Mouse (Mus musculus) limb, embryonic 12.5 days (tissue): Measurements from ENCODE around the gene Rap1gap2. TPM values are rescaled to one million over a fixed set of nuclear protein-coding genes. Genes with fewer than 3 reads are reported as not detected.

Experiments
- ATAC-seq: fragments of 200-750 bp; cut with Nextera tagmentation; 2 replicates; pipeline ENCODE4 v1.8.0; 2017; ENCODE audit warnings: low read depth, moderate TSS enrichment; ENCODE audit not compliant: insufficient number of reproducible peaks, insufficient read depth, low FRiP score, low TSS enrichment
- H3K27ac ChIP-seq: fragments of 300-500 bp; sonication (generic); 2 replicates; pipeline ENCODE4 v1.5.1; 2016; ENCODE audit warnings: mild to moderate bottlenecking, moderate library complexity
- H3K27me3 ChIP-seq: fragments of 300-500 bp; sonication (generic); 2 replicates; pipeline ENCODE4 v1.6.1; 2016; ENCODE audit warnings: mild to moderate bottlenecking, moderate library complexity
- H3K36me3 ChIP-seq: fragments of 300-500 bp; sonication (generic); 2 replicates; pipeline ENCODE4 v1.6.1; 2016; ENCODE audit warnings: mild to moderate bottlenecking, moderate library complexity
- H3K4me1 ChIP-seq: fragments of 300-500 bp; sonication (generic); replicated peaks from 2 replicates; pipeline ENCODE4 v1.6.1; 2016
- H3K4me2 ChIP-seq: fragments of 300-500 bp; sonication (generic); 2 replicates; pipeline ENCODE4 v1.6.1; 2016; ENCODE audit warnings: mild to moderate bottlenecking, moderate library complexity
- H3K4me3 ChIP-seq: fragments of 300-500 bp; sonication (generic); replicated peaks from 2 replicates; pipeline ENCODE4 v1.5.1; 2016; ENCODE audit warnings: mild to moderate bottlenecking
- H3K9ac ChIP-seq: fragments of 300-500 bp; sonication (generic); replicated peaks from 2 replicates; pipeline ENCODE4 v1.6.1; 2016; ENCODE audit warnings: mild to moderate bottlenecking, moderate library complexity
- H3K9me3 ChIP-seq: fragments of 300-500 bp; sonication (generic); 2 replicates; pipeline ENCODE4 v1.6.1; 2016; ENCODE audit warnings: mild to moderate bottlenecking, moderate library complexity
- WGBS: fragments of 180-500 bp; shearing (Covaris S2); methylation state at CpG from one replicate; pipeline ENCODE4 v1.1.7; 2016; 5-methylcytosine and 5-hydroxymethylcytosine counted together
- polyA plus RNA-seq: library from polyadenylated mRNA; unstranded; fragments of >200 nt; fragmentation: Nextera tagmentation; extraction: Ambion mirVana; gene quantifications from 2 replicates; pipeline ENCODE4 v1.2.1, GENCODE M21; 2016

The Rap1gap2 gene
- polyA plus RNA-seq, 1 experiment from 2014 or later, result 1.1 TPM

DNA sequence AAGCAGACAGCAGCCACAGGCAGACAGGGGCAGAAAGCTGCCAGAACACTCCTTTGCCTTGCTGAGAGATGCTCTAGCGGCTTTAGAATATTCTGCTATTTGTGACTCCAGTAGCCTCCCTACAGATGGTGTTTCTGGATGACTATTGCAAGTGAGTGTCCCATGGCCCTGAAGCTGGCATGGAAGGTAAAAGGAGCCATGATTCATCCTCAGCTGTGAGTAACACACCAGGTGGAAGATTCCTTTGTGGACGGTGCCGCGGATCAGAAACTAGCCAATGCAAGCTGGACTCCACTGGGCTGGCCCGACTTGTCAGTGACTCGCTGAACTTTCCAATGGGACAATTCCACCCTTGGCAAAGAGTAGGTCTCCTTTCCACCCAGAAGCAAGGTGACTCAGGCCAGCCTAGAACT lies 162.7 kb downstream of the Rap1gap2 start:
- no peak overlapping the region for H3K27ac ChIP-seq
- WGBS, result 88% methylated on average over 6 of the region's 6 CpGs
- no peak overlapping the region for H3K9ac ChIP-seq
- no peaks in the 10 kb centered on the region for H3K27me3 ChIP-seq
- H3K4me3 ChIP-seq, result no peak overlapping the region
- ATAC-seq, result no peak
- peaks cover 4% of the 10 kb centered on the region; the same call in 1 of the 2 replicates for H3K4me1 ChIP-seq
- H3K9me3 ChIP-seq, result no peaks in the 10 kb centered on the region
- no peak overlapping the region for H3K4me2 ChIP-seq
- H3K36me3 ChIP-seq, result no peaks in the 10 kb centered on the region

DNA sequence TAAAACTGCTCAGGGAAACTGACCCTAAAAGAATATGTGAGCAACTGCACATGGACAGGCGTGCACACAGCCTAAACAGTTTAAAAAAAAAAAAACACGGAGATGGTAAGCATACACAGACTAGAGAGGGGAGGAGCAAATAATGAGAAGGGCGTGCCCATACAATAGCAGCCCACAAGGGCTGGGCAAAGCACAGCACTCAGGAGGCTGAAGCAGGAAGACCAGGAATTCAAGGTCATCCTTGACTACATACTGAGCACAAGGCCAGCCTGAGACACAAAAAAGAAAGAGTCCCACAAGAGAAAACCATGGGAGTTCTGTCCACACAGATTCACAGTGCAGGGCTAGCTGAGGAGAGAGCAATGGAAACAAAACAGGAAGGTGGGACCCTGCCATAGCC lies 165.1 kb downstream of the Rap1gap2 start:
- Histone ChIP-seq H3K4me2 (no peak overlapping the region), H3K4me1 (peaks cover 2% of the 10 kb centered on the region; the same call in 1 of the 2 replicates), H3K9me3 (no peaks in the 10 kb centered on the region), H3K9ac (no peak overlapping the region), H3K27ac (no peak overlapping the region), H3K36me3 (no peaks in the 10 kb centered on the region), H3K4me3 (no peak overlapping the region), H3K27me3 (no peaks in the 10 kb centered on the region)
- no peak for ATAC-seq
- WGBS, result 72% methylated on average over 3 of the region's 3 CpGs

DNA sequence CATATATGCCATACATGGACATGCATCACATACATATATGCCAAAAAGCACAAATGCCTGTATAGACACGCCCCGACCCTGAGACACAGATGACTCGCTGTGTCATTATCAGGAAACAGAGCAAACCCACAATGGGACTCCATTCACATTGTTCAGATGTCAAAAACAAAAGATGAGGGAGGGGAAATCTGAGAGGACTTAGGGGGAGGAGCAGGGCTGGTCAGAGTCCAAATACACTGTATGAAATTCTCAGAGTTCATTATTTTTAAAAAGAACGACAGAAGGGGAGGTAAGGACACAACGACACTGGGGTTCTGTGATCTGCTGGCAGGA lies 166.8 kb downstream of the Rap1gap2 start:
- no peak overlapping the region for H3K27ac ChIP-seq
- H3K9ac ChIP-seq, result no peak overlapping the region
- no peak overlapping the region for H3K4me2 ChIP-seq
- no peaks in the 10 kb centered on the region for H3K27me3 ChIP-seq
- peaks cover 7% of the 10 kb centered on the region; the same call in 1 of the 2 replicates for H3K4me1 ChIP-seq
- WGBS, result 92% methylated on average over 5 of the region's 5 CpGs
- no peaks in the 10 kb centered on the region for H3K9me3 ChIP-seq
- ATAC-seq, result no peak
- H3K4me3 ChIP-seq, result no peak overlapping the region
- no peaks in the 10 kb centered on the region for H3K36me3 ChIP-seq

DNA sequence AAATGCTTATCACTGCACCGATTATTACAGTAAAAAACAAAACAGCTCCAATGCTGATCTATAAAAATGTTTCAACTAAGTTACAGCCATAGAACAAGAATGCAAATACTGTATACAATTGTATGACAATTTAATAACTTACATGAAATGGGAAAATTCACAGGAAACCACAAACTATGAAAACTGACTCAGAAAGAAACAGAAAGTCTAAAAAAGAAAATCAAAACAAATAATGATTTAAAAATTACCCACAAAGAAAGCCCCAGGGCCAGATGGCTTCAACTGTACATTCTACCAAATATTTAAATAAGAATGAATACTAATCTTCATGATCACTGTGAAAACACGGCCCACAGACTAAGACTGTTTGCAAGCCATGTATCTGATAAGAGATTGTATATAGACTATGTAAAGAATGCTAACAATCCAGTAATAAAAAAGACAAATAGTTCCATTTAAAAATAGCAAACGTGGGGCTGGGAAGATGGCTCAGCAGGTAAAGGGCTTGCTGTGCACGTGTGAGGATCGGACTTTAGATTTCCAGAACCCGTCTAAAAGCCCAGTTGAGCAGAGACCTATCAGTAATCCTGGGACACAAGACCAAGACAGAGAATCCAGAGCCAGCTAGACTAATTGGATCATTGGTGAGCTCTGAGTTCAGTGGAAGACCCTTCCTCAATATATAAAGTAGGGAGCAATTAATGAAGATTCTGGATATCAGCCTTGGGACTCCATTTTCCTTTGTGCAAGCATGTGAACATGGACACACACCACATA lies 167.4 kb downstream of the Rap1gap2 start:
- Histone ChIP-seq H3K36me3 (no peaks in the 10 kb centered on the region), H3K27ac (no peak overlapping the region), H3K4me3 (no peak overlapping the region), H3K4me2 (no peak overlapping the region), H3K27me3 (no peaks in the 10 kb centered on the region), H3K9ac (no peak overlapping the region), H3K4me1 (peaks cover 7% of the 10 kb centered on the region; the same call in 1 of the 2 replicates), H3K9me3 (no peaks in the 10 kb centered on the region)
- no peak for ATAC-seq
- whole genome bisulfite sequencing, result 85% methylated on average over 6 of the region's 6 CpGs

DNA sequence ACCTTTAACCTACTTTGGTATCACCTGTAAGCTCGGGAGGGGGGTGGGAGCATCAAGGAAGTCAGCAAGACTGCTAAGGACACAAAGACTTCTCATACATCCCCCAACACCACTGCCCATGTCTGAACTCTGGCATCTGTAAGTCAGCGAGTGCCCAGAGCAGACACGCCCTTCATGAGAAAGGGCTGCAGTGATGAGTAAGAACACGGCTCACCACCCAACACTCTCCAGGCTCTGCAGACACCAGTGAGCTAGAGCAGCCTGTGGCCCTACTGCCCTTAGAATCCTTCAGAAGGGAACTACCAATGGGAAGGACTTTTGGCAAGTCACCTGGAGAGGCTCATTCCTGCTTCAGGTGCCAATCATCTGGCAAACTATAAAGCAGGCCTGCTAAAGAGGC lies 168.3 kb downstream of the Rap1gap2 start:
- H3K27ac ChIP-seq, result no peak overlapping the region
- 82% methylated on average over 4 of the region's 4 CpGs for WGBS
- H3K9ac ChIP-seq, result no peak overlapping the region
- H3K9me3 ChIP-seq, result no peaks in the 10 kb centered on the region
- H3K36me3 ChIP-seq, result no peaks in the 10 kb centered on the region
- no peak for ATAC-seq
- no peak overlapping the region for H3K4me3 ChIP-seq
- peaks cover 7% of the 10 kb centered on the region; the same call in 1 of the 2 replicates for H3K4me1 ChIP-seq
- no peak overlapping the region for H3K4me2 ChIP-seq
- no peaks in the 10 kb centered on the region for H3K27me3 ChIP-seq

DNA sequence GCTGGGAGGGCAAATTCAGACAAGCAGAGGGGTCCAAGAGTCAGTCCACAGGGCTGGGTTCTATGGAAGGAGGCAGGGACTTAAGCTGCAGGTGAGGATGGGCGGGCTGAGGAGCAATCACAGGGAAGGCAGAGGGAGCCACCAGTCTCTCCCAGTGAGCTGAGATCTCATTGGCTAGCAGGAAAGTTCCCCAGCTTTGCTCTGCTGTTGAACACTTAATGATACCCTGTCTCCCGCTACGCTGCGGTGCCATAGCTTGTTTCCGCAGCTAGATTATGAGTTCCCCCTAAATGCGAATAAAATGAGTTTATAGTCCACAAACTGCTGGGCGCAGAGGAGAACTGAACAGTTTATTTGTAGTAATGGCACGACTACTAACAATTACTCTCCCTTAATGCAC lies 170.6 kb downstream of the Rap1gap2 start:
- H3K4me2 ChIP-seq, result no peak overlapping the region
- H3K4me3 ChIP-seq, result no peak overlapping the region
- H3K27ac ChIP-seq, result no peak overlapping the region
- H3K9ac ChIP-seq, result no peak overlapping the region
- H3K4me1 ChIP-seq, result peaks cover 7% of the 10 kb centered on the region; the same call in 1 of the 2 replicates
- ATAC-seq, result no peak
- H3K27me3 ChIP-seq, result no peaks in the 10 kb centered on the region
- H3K9me3 ChIP-seq, result no peaks in the 10 kb centered on the region
- no peaks in the 10 kb centered on the region for H3K36me3 ChIP-seq
- WGBS, result 58% methylated on average over 8 of the region's 8 CpGs

DNA sequence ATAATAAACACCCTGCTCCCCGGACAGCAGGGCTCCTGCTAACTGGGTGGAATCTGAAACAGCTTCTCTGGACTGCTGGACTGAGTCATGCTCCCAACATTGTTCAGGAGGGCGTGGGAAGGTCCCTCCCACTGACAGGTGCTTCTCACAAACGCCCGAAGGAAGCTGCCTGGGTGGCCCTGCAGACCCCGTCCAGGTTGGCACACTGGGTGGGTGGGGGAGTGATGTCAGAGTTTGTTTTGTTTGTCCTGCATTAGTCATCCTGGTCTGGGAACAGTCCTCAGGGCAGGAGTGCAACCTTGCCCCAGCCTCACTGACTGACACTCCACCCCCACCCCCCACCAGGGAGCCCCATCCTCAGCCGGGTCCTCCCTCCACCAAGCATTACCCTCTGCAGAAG lies 171.5 kb downstream of the Rap1gap2 start:
- no peaks in the 10 kb centered on the region for H3K9me3 ChIP-seq
- 63% methylated on average over 6 of the region's 6 CpGs for WGBS
- H3K4me1 ChIP-seq, result peaks cover 7% of the 10 kb centered on the region; the same call in 1 of the 2 replicates
- H3K9ac ChIP-seq, result no peak overlapping the region
- H3K4me3 ChIP-seq, result no peak overlapping the region
- H3K27ac ChIP-seq, result no peak overlapping the region
- no peaks in the 10 kb centered on the region for H3K36me3 ChIP-seq
- no peak overlapping the region for H3K4me2 ChIP-seq
- no peaks in the 10 kb centered on the region for H3K27me3 ChIP-seq
- no peak for ATAC-seq

DNA sequence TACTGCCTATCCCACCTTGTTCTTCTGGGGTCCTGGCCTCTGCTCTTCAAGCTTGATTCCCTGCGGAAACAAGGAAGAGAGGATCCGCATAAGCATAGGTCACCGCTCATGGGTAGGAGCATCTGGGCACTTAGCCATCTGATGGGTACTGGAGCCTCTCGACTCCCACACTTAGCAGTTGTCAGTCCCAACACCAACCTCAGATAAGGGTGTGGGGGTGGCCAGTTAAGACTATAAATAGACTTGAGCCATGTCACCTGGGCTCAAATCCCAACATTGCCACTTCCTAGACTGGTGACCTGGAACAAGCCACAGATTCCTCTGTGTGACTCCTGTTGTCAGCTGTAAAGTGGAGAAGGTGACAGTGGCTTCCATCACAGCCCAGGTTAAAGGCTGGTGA lies 172.5 kb downstream of the Rap1gap2 start:
- Histone ChIP-seq H3K4me1 (peaks cover 7% of the 10 kb centered on the region; the same call in 1 of the 2 replicates), H3K9me3 (no peaks in the 10 kb centered on the region)
- WGBS, result 91% methylated on average over 4 of the region's 4 CpGs

DNA sequence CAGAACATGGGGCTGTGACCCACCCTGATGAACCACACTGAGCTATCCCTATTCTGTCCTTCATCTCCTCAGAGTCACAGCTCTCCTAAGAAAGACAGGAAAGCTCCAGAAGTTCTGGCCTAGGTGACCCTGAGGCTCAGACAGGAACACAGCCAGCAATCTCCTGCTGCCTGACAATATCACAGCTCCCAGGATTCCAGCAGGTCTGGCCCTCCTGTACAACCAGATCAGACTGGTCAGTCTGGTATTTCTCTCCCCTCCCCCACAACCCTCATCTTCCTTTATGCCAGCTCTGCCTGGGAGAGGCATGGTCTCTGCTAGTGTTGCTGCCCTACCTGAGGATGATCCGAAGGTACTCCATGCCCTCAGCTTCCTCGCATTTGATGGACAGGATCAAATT lies 175.3 kb downstream of the Rap1gap2 start:
- Histone ChIP-seq H3K27ac (no peak overlapping the region), H3K36me3 (no peaks in the 10 kb centered on the region), H3K27me3 (no peaks in the 10 kb centered on the region), H3K4me2 (no peak overlapping the region), H3K9ac (no peak overlapping the region), H3K4me3 (no peak overlapping the region), H3K9me3 (no peaks in the 10 kb centered on the region), H3K4me1 (peaks cover 3% of the 10 kb centered on the region; the same call in 1 of the 2 replicates)
- no peak for ATAC-seq
- 89% methylated on average over 2 of the region's 2 CpGs for WGBS

More for the DNA sequence above, 172.5 kb downstream of the Rap1gap2 start:
- Histone ChIP-seq H3K4me3 (no peak overlapping the region), H3K27ac (no peak overlapping the region), H3K36me3 (no peaks in the 10 kb centered on the region), H3K9ac (no peak overlapping the region), H3K4me2 (no peak overlapping the region), H3K27me3 (no peaks in the 10 kb centered on the region)
- no peak for ATAC-seq

DNA sequence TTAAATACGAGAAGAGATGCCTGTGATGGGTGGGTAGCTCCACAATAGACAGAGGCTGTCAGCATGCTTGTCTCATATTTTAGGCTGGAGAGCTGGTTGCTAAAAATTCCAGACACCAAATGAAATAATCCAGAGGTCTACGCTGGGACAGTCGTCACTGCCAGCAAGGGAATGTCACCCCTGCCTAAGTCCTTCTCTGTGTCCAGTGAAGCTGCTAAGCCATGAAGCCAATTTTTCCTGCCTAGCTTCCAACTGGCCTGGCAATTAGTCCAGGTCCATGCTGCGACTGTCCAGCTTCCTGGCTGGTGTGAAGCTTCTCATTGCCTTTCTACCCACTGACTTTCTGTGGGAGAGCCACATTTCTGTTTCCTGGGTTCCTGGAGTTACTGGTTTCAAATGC lies 177.7 kb downstream of the Rap1gap2 start:
- Histone ChIP-seq H3K36me3 (no peaks in the 10 kb centered on the region), H3K4me1 (no peaks in the 10 kb centered on the region), H3K4me3 (no peak overlapping the region), H3K27me3 (no peaks in the 10 kb centered on the region), H3K27ac (no peak overlapping the region), H3K4me2 (no peak overlapping the region), H3K9me3 (no peaks in the 10 kb centered on the region), H3K9ac (no peak overlapping the region)
- 86% methylated on average over 4 of the region's 4 CpGs for WGBS
- ATAC-seq, result no peak

DNA sequence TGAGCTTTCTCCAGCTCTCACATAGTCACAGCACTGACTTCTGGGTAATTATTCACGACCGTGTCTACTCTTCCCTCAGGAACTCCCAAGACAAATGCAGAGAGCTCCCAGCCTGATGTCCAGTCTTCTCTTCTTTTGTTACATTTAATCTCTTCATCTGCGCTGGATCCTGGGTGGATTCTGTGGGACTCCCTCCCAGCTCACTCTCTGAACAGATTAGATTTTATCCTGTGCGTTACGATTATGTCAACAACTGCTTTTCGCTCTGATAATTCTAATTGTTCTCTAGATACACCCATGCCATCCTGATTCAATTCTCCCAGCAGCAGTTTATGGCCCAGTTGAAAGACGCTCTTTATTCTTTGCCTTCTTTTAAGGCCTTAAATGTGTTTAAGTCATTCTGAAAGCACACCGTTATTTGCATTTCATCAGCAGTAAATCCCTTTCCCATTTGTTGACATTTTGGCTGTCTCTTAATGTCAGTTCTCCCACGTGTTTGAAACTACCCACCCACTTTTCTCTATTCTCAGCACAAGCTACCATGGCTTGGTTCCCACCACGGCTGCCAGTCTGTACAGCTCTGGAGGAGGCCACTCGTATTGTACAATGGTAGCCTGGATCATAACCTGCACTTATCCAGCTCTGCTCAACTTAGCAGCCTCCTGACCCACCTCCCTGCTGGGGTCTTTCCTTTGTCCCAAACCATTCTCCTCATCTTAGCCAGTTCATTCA lies 180.8 kb downstream of the Rap1gap2 start:
- H3K27me3 ChIP-seq, result no peaks in the 10 kb centered on the region
- H3K9ac ChIP-seq, result no peak overlapping the region
- no peak overlapping the region for H3K4me3 ChIP-seq
- H3K9me3 ChIP-seq, result no peaks in the 10 kb centered on the region
- H3K27ac ChIP-seq, result no peak overlapping the region
- H3K4me1 ChIP-seq, result no peaks in the 10 kb centered on the region
- WGBS, result 74% methylated on average over 11 of the region's 11 CpGs
- no peak overlapping the region for H3K4me2 ChIP-seq
- no peak for ATAC-seq
- no peaks in the 10 kb centered on the region for H3K36me3 ChIP-seq
